Mouse (Mus musculus) heart, postnatal 25 days (tissue): ENCODE data around the gene Acss1. TPM values are rescaled to one million over a fixed set of nuclear protein-coding genes. Genes with fewer than 3 reads are reported as not detected.
A peak's percentile ranks its signal among the peaks of the same experiment; 100 is the strongest.

Experiments
- DNase-seq: peaks from one replicate; pipeline ENCODE4 v3.0.0; 2022; ENCODE audit warnings: low spot score
- intact Hi-C: fragments of 180-260 bp; cut with DNase I; formaldehyde crosslinking; loops from one replicate; pipeline ENCODE4 v1.15.1; 2025
- total RNA-seq, 2 experiments: library from RNA; stranded (reverse); gene quantifications; 2 replicates each; pipeline ENCODE4 v1.2.3; 2021

The Acss1 gene
- 100 to 1,000 TPM; 217 to 247 TPM for total RNA-seq

GRCm38 (mm10) chr2:150667820-150668766 is at the start of gene Acss1:
TSS of gene Acss1 (minus strand) at chr2:150668500.
- peak; percentile 56 for DNase-seq
- intact Hi-C loops, result loop anchor here (5.0 kb wide), 1 partner anchor 119 kb away; the partner anchor contains the start of gene Pygb

GRCm38 (mm10) chr2:150712167-150712674 is 43.9 kb upstream of the Acss1 start:
- intact Hi-C loops, result no loop called here
- no peak for DNase-seq

GRCm38 (mm10) chr2:150691481-150692170 is 23.3 kb upstream of the Acss1 start:
- intact Hi-C loops, result no loop called here
- no peak for DNase-seq

GRCm38 (mm10) chr2:150690216-150690615 is 21.9 kb upstream of the Acss1 start:
- DNase-seq, result no peak
- intact Hi-C loops, result no loop called here

- intact Hi-C loops, result no loop called here
- no peak for DNase-seq
Observed at GRCm38 (mm10) chr2:150689223-150689800, 21.0 kb upstream of the Acss1 start, which contains the start of gene Vsx1. TSS of gene Vsx1 (minus strand) at chr2:150689360.

- intact Hi-C loops, result no loop called here
- no peak for DNase-seq
Observed at GRCm38 (mm10) chr2:150688541-150689186, 20.4 kb upstream of the Acss1 start.

GRCm38 (mm10) chr2:150687871-150688540 is 19.7 kb upstream of the Acss1 start:
- intact Hi-C loops, result no loop called here
- no peak for DNase-seq

- intact Hi-C loops, result no loop called here
- DNase-seq, result no peak
Observed at GRCm38 (mm10) chr2:150685389-150685788, 17.1 kb upstream of the Acss1 start.

GRCm38 (mm10) chr2:150684451-150684850 is 16.2 kb upstream of the Acss1 start:
- no peak for DNase-seq
- intact Hi-C loops, result no loop called here

GRCm38 (mm10) chr2:150681581-150681980 is 13.3 kb upstream of the Acss1 start:
- intact Hi-C loops, result no loop called here
- DNase-seq, result no peak

- intact Hi-C loops, result loop anchor here (2.0 to 5.0 kb wide), 4 partner anchors 70 to 322 kb away; partner anchors contain the start of genes Abhd12 and Entpd6
- DNase-seq, result no peak
Observed at GRCm38 (mm10) chr2:150678392-150678791, 10.1 kb upstream of the Acss1 start.

- DNase-seq, result no peak
- intact Hi-C loops, result loop anchor here (1.0 to 5.0 kb wide), 4 partner anchors 66 to 227 kb away; partner anchors contain the start of gene Abhd12
Observed at GRCm38 (mm10) chr2:150675525-150675924, 7.2 kb upstream of the Acss1 start.

GRCm38 (mm10) chr2:150674900-150675299 is 6.6 kb upstream of the Acss1 start:
- intact Hi-C loops, result loop anchor here (1.0 to 5.0 kb wide), 4 partner anchors 66 to 227 kb away; partner anchors contain the start of gene Abhd12
- no peak for DNase-seq

GRCm38 (mm10) chr2:150673929-150674328 is 5.6 kb upstream of the Acss1 start:
- DNase-seq, result no peak
- intact Hi-C loops, result loop anchor here (2.0 kb wide), 1 partner anchor 115 kb away; no protein-coding TSS in a partner anchor

GRCm38 (mm10) chr2:150671609-150672290 is 3.5 kb upstream of the Acss1 start:
- intact Hi-C loops, result no loop called here
- no peak for DNase-seq

GRCm38 (mm10) chr2:150670926-150671325 is 2.6 kb upstream of the Acss1 start:
- DNase-seq, result no peak
- intact Hi-C loops, result no loop called here

GRCm38 (mm10) chr2:150669454-150670045 is 1.2 kb upstream of the Acss1 start:
- DNase-seq, result no peak
- intact Hi-C loops, result loop anchor here (5.0 kb wide), 1 partner anchor 118 kb away; the partner anchor contains the start of gene Pygb

- no peak for DNase-seq
- intact Hi-C loops, result loop anchor here (5.0 kb wide), 1 partner anchor 118 kb away; the partner anchor contains the start of gene Pygb
Observed at GRCm38 (mm10) chr2:150668956-150669355, 656 bp upstream of the Acss1 start.
